Mouse (Mus musculus) liver, embryonic 14.5 days (tissue): ENCODE measurements around the gene Fcrlb.

Source experiments
- CTCF ChIP-seq: IDR thresholded peaks from 2 replicates; pipeline ENCODE4 v1.5.1; 2016; ENCODE audit warnings: antibody characterized with exemption, low read depth, control low read depth
- EP300 ChIP-seq: IDR thresholded peaks from 2 replicates; pipeline ENCODE4 v1.6.1; 2016; ENCODE audit warnings: antibody characterized with exemption, low read depth

GRCm38 (mm10) chr1:170939255-170939654 is 26.5 kb upstream of the Fcrlb start:
- TF ChIP-seq EP300: no peak
- TF ChIP-seq CTCF: no peak
